Mouse (Mus musculus) adrenal gland, adult 2 months (tissue): ENCODE data around the gene Ltk. TPM values are rescaled to one million over a fixed set of nuclear protein-coding genes. Genes with fewer than 3 reads are reported as not detected.

Source experiments
- DNase-seq: peaks from one replicate; pipeline ENCODE4 v3.0.0; 2021
- polyA plus RNA-seq: library from polyadenylated mRNA; depleted of rRNA; stranded (reverse); fragments of >200 nt; gene quantifications from 2 replicates; pipeline ENCODE4 v1.2.3, GENCODE M21; 2012; rRNA removed
- total RNA-seq, 2 experiments: library from RNA; stranded (reverse); gene quantifications; 2 replicates each; pipeline ENCODE4 v1.2.3; 2021

Gene Ltk
- total and polyA plus RNA-seq, 3 experiments: 0.69 to 1.9 (median 0.90) TPM

GRCm38 (mm10) chr2:119703171-119703570, 57.1 kb downstream of the Ltk start:
- no peak for DNase-seq

Other genes with a start within 250 kb of the Ltk start
- 1 to 10 TPM; 1.1 to 1.6 TPM for gene Exd1, start 212.8 kb downstream of the Ltk start, total RNA-seq
- 0.17 and 0.22 TPM in 2 replicates for gene Exd1, start 212.8 kb downstream of the Ltk start, polyA plus RNA-seq
- gene Chp1, start 212.7 kb downstream of the Ltk start, total RNA-seq: 100 to 1,000 TPM; 295 to 331 TPM
- gene Chp1, start 212.7 kb downstream of the Ltk start, polyA plus RNA-seq: 109 and 125 TPM in 2 replicates
- gene Nusap1, start 142.1 kb downstream of the Ltk start, total RNA-seq: 1 to 10 TPM; 1.2 to 2.4 TPM
- gene Nusap1, start 142.1 kb downstream of the Ltk start, polyA plus RNA-seq: 0.02 and 0.09 TPM in 2 replicates
- gene Oip5, start 142.0 kb downstream of the Ltk start, total RNA-seq: 1 to 10 TPM in 1 of 2 experiments, under 1 TPM in 1; 0.81 to 1.6 TPM
- 2.7 and 2.9 TPM in 2 replicates for gene Oip5, start 142.0 kb downstream of the Ltk start, polyA plus RNA-seq
- gene Ndufaf1, start 97.6 kb downstream of the Ltk start, total RNA-seq: 10 to 100 TPM; 38.8 to 45.9 TPM
- gene Ndufaf1, start 97.6 kb downstream of the Ltk start, polyA plus RNA-seq: 1.2 and 1.6 TPM in 2 replicates
- gene Rtf1, start 85.4 kb downstream of the Ltk start, total RNA-seq: 10 to 100 TPM; 21.8 to 33.4 TPM
- gene Rtf1, start 85.4 kb downstream of the Ltk start, polyA plus RNA-seq: 7.4 and 9.4 TPM in 2 replicates
- gene Itpka, start 18.1 kb downstream of the Ltk start, total RNA-seq: 1 to 10 TPM; 2.3 to 6.4 TPM
- gene Itpka, start 18.1 kb downstream of the Ltk start, polyA plus RNA-seq: 3.1 and 6.8 TPM in 2 replicates
- gene Rpap1, start 27.1 kb upstream of the Ltk start, total RNA-seq: 10 to 100 TPM; 13.6 to 18.7 TPM
- 39.1 and 42.3 TPM in 2 replicates for gene Rpap1, start 27.1 kb upstream of the Ltk start, polyA plus RNA-seq
- gene Tyro3, start 37.3 kb upstream of the Ltk start, total RNA-seq: 1 to 10 TPM; 3.9 to 5.7 TPM
- 4.1 and 5.5 TPM in 2 replicates for gene Tyro3, start 37.3 kb upstream of the Ltk start, polyA plus RNA-seq
- 10 to 100 TPM; 40.5 to 43.6 TPM for gene Mga, start 136.8 kb upstream of the Ltk start, total RNA-seq
- 8.1 and 10.3 TPM in 2 replicates for gene Mga, start 136.8 kb upstream of the Ltk start, polyA plus RNA-seq
- gene Mapkbp1, start 212.3 kb upstream of the Ltk start, total RNA-seq: 10 to 100 TPM; 10.7 to 13.1 TPM
- 9.3 and 12.4 TPM in 2 replicates for gene Mapkbp1, start 212.3 kb upstream of the Ltk start, polyA plus RNA-seq